Mouse (Mus musculus): ENCODE results near the gene Cebpz.

Cebpz gene

GRCm38 (mm10) chr17:78903158-78903557 is 33.7 kb downstream of the Cebpz start:
- DNase-seq (ENCODE audit: low spot score in 2 of 2), result no peak

- peak; percentile 43 to 66 for DNase-seq (ENCODE audit: low spot score in 2 of 2)
Observed at GRCm38 (mm10) chr17:78895394-78895793, 41.5 kb downstream of the Cebpz start.

GRCm38 (mm10) chr17:78894991-78895390 is 41.9 kb downstream of the Cebpz start:
- DNase-seq (ENCODE audit: low spot score in 2 of 2), result no peak

- no peak for DNase-seq (ENCODE audit: low spot score in 2 of 2)
Observed at GRCm38 (mm10) chr17:78891020-78891419, 45.8 kb downstream of the Cebpz start.

- no peak for DNase-seq (ENCODE audit: low spot score in 2 of 2)
Observed at GRCm38 (mm10) chr17:78889184-78889583, 47.7 kb downstream of the Cebpz start.

GRCm38 (mm10) chr17:78888554-78888953 is 48.3 kb downstream of the Cebpz start:
- no peak for DNase-seq (ENCODE audit: low spot score in 2 of 2)

GRCm38 (mm10) chr17:78885286-78886065 is 51.4 kb downstream of the Cebpz start:
- no peak for DNase-seq (ENCODE audit: low spot score in 2 of 2)

GRCm38 (mm10) chr17:78883291-78883690 is 53.6 kb downstream of the Cebpz start:
- DNase-seq (ENCODE audit: low spot score in 2 of 2), result no peak

GRCm38 (mm10) chr17:78882401-78883112 is 54.3 kb downstream of the Cebpz start, which contains the start of gene Eif2ak2:
Eif2ak2 (minus strand) TSS chr17:78882573.
- DNase-seq (ENCODE audit: low spot score in 2 of 2), result peak; percentile 85 to 88

GRCm38 (mm10) chr17:78881878-78882304 is 55.0 kb downstream of the Cebpz start:
- no peak for DNase-seq (ENCODE audit: low spot score in 2 of 2)

GRCm38 (mm10) chr17:78873886-78874285 is 63.0 kb downstream of the Cebpz start:
- DNase-seq (ENCODE audit: low spot score in 2 of 2), result no peak

Data from urinary bladder, postnatal 4 days (tissue).